In genomic region chr3:97890205-97890604, GRCm38 (mm10) we compare ENCODE assay signal across 25 mouse cellular contexts.
"Had no signal": no experiment of that assay in that cellular context is flagged by ENCODE, and none has a peak within 500 bp of the region (broad histone marks: within the 10 kb centered on the region; RNA-seq: fewer than 3 reads in every experiment).

No protein-coding gene starts in this region.

- ATAC-seq: hindbrain, postnatal 0 days; intestine, embryonic 16.5 days had no signal

- H3K4me3 ChIP-seq: heart, adult 2 months; heart, embryonic 13.5 days; heart, embryonic 15.5 days; hindbrain, embryonic 13.5 days; hindbrain, embryonic 15.5 days; kidney, embryonic 15.5 days; layer of hippocampus, adult 2 months; left cerebral cortex, adult 2 months; limb, embryonic 13.5 days; limb, embryonic 15.5 days had no signal

- H3K9ac ChIP-seq: heart, embryonic 13.5 days; heart, embryonic 15.5 days; hindbrain, embryonic 13.5 days; hindbrain, embryonic 15.5 days; kidney, embryonic 15.5 days; limb, embryonic 13.5 days; limb, embryonic 15.5 days had no signal

- H3K9me3 ChIP-seq: heart, embryonic 13.5 days; heart, embryonic 15.5 days; hindbrain, embryonic 13.5 days; hindbrain, embryonic 15.5 days; kidney, embryonic 15.5 days; limb, embryonic 13.5 days; limb, embryonic 15.5 days had no signal

- DNase-seq: gastrocnemius, postnatal 14 days; gastrocnemius, postnatal 36 days; heart, adult 11 months; heart, adult 2 months; heart, postnatal 14 days; heart, postnatal 36 days; kidney, adult 11 months; kidney, adult 2 months; kidney, adult 9 months; kidney, postnatal 14 days; kidney, postnatal 4 days; left cerebral cortex, postnatal 4 days had no signal

- H3K27ac ChIP-seq: heart, adult 2 months; heart, embryonic 13.5 days; heart, embryonic 15.5 days; hindbrain, embryonic 13.5 days; hindbrain, embryonic 15.5 days; hindbrain, postnatal 0 days; kidney, embryonic 15.5 days; kidney, postnatal 0 days; layer of hippocampus, adult 2 months; left cerebral cortex, adult 2 months; limb, embryonic 13.5 days; limb, embryonic 15.5 days had no signal

- H3K4me2 ChIP-seq: heart, embryonic 11.5 days; heart, embryonic 13.5 days; heart, embryonic 15.5 days; hindbrain, embryonic 13.5 days; hindbrain, embryonic 15.5 days; kidney, embryonic 15.5 days; limb, embryonic 13.5 days; limb, embryonic 15.5 days had no signal

- H3K27me3 ChIP-seq: hindbrain, embryonic 15.5 days had no signal

- H3K36me3 ChIP-seq: heart, embryonic 13.5 days; heart, embryonic 15.5 days; hindbrain, embryonic 13.5 days; hindbrain, embryonic 15.5 days; kidney, embryonic 15.5 days; limb, embryonic 13.5 days; limb, embryonic 15.5 days had no signal
